In the genomic region with DNA sequence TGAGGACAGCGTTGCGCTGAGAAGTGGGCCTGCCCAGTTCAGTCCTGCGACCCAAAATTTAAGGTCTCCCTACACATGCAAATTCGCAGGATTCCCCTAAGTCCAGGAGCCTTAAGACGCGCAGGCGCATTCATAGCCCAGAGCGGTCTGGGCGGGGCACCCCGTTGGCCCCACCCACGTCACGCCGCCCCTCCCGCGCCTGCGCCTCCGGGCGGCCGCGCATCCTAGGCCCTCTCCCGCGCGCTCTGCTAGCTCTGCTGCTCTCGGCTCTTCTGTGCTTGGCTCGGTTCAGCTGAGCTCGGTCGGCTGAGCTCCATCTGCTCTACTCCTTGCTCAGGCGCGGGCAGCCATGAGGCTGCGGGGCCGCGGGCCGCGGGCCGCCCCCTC, we compare ENCODE assay signal across 8 mouse cellular contexts. TPM values are rescaled to one million over a fixed set of nuclear protein-coding genes. Genes with fewer than 3 reads are reported as not detected.
DNase-seq lines count a peak whose midpoint lies in the region; ATAC-seq and TF ChIP-seq lines count a peak whose summit lies in the region.

Gene Lpcat1, plus strand, starts transcription at position 164 of the 387 bp plus-strand sequence.

- WGBS in forebrain, embryonic 15.5 days, result under 1% methylated on average over 34 of the region's 35 CpGs
- WGBS in liver, postnatal 0 days (ENCODE audit: insufficient replicate concordance), result under 1% methylated on average over 33 of the region's 35 CpGs
- under 1% methylated on average over 31 of the region's 35 CpGs for WGBS in neural tube, embryonic 13.5 days

- peak within 1 kb of the TSS; percentile 92 for H3K9ac ChIP-seq in ES-E14 (ENCODE audit: insufficient read depth, low read depth, low read length, poor library complexity, severe bottlenecking)
- peak within 1 kb of the TSS; percentile 98 for H3K9ac ChIP-seq in forebrain, embryonic 15.5 days (replicated peaks)
- H3K9ac ChIP-seq in liver, postnatal 0 days (replicated peaks), result peak within 1 kb of the TSS; percentile 81
- H3K9ac ChIP-seq in neural tube, embryonic 13.5 days, result peak within 1 kb of the TSS; percentile 94

- no peak for TF ChIP-seq EP300 in liver, postnatal 0 days (IDR thresholded peaks at IDR 0.05; ENCODE audit: low read depth)

- peak; percentile 75 for DNase-seq in ES-E14 (ENCODE audit: low read depth, low spot score)
- peak; percentile 93 for DNase-seq in cerebellum, adult 11-12 months
- DNase-seq in heart, postnatal 14 days, result peak; percentile 93 to 94
- peak; percentile 91 for DNase-seq in layer of hippocampus, adult 11-12 months (ENCODE audit: low spot score)
- peak; percentile 93 for DNase-seq in liver, postnatal 0 days
- DNase-seq in telencephalon, adult 2 months (ENCODE audit: low read depth, low spot score), result peak; percentile 77

- intact Hi-C loops in heart, postnatal 14 days (cut with DNase I), result loop anchor here (5.0 kb wide), 1 partner anchor 40 kb away; no protein-coding TSS in a partner anchor

- TF ChIP-seq CTCF in liver, postnatal 0 days (IDR thresholded peaks at IDR 0.05; ENCODE audit: low read depth), result 0 out of 2 replicates have a peak, but pooled peaks have one; percentile 2

- peaks cover 6% of the 10 kb centered on the region; the same call in 1 of the 2 replicates for H3K36me3 ChIP-seq in ES-E14 (ENCODE audit: control insufficient read depth, insufficient read depth, low read length, poor library complexity, severe bottlenecking)
- no peaks in the 10 kb centered on the region for H3K36me3 ChIP-seq in forebrain, embryonic 15.5 days
- peaks cover 11% of the 10 kb centered on the region; the same call in 1 of the 2 replicates for H3K36me3 ChIP-seq in liver, postnatal 0 days (replicated peaks; ENCODE audit: insufficient read depth, low read length)
- H3K36me3 ChIP-seq in neural tube, embryonic 13.5 days, result no peaks in the 10 kb centered on the region

- no peaks in the 10 kb centered on the region for H3K27me3 ChIP-seq in forebrain, embryonic 15.5 days
- H3K27me3 ChIP-seq in liver, postnatal 0 days (ENCODE audit: insufficient read depth, low read length), result no peaks in the 10 kb centered on the region
- no peaks in the 10 kb centered on the region for H3K27me3 ChIP-seq in neural tube, embryonic 13.5 days

- peaks cover 0 to 3% of the 10 kb centered on the region in 2 experiments; a peak in 1 of 4 replicates for H3K4me1 ChIP-seq in ES-E14 (ENCODE audit: control insufficient read depth in 2 of 2, insufficient read depth in 2 of 2, low read length in 2 of 2, poor library complexity in 1 of 2)
- peaks cover 38% of the 10 kb centered on the region for H3K4me1 ChIP-seq in forebrain, embryonic 15.5 days
- peaks cover 36% of the 10 kb centered on the region for H3K4me1 ChIP-seq in liver, postnatal 0 days (ENCODE audit: insufficient read depth)
- peaks cover 42% of the 10 kb centered on the region for H3K4me1 ChIP-seq in neural tube, embryonic 13.5 days (replicated peaks)

- peak within 1 kb of the TSS; percentile 70 to 99 for H3K4me3 ChIP-seq in ES-E14 (ENCODE audit: insufficient read depth in 1 of 2, low read depth in 1 of 2, low read length in 2 of 2, poor library complexity in 1 of 2, severe bottlenecking in 1 of 2)
- H3K4me3 ChIP-seq in forebrain, embryonic 15.5 days, result peak within 1 kb of the TSS; percentile 90
- H3K4me3 ChIP-seq in liver, postnatal 0 days (ENCODE audit: low read depth, low read length), result peak within 1 kb of the TSS; percentile 83
- peak within 1 kb of the TSS; percentile 82 for H3K4me3 ChIP-seq in neural tube, embryonic 13.5 days

- no peaks in the 10 kb centered on the region for H3K9me3 ChIP-seq in ES-E14 (ENCODE audit: control insufficient read depth, insufficient read depth, low read depth, low read length)
- H3K9me3 ChIP-seq in forebrain, embryonic 15.5 days, result no peaks in the 10 kb centered on the region
- no peaks in the 10 kb centered on the region for H3K9me3 ChIP-seq in liver, postnatal 0 days (ENCODE audit: low read length)
- no peaks in the 10 kb centered on the region for H3K9me3 ChIP-seq in neural tube, embryonic 13.5 days

- in situ Hi-C loops in ES-E14 (cut with MboI; ENCODE audit: low sequenced_read_pairs in 2 of 2, unreplicated experiment in 2 of 2), result no loop called here

- peak within 1 kb of the TSS; percentile 75 for H3K4me2 ChIP-seq in forebrain, embryonic 15.5 days (replicated peaks)
- peak within 1 kb of the TSS; percentile 77 for H3K4me2 ChIP-seq in liver, postnatal 0 days (ENCODE audit: low read depth, low read length)
- H3K4me2 ChIP-seq in neural tube, embryonic 13.5 days, result peak within 1 kb of the TSS; percentile 92

- H3K27ac ChIP-seq in ES-E14 (ENCODE audit: insufficient read depth, low read depth, low read length, poor library complexity, severe bottlenecking), result peak within 1 kb of the TSS; percentile 80
- H3K27ac ChIP-seq in forebrain, embryonic 15.5 days (replicated peaks), result peak within 1 kb of the TSS; percentile 99
- H3K27ac ChIP-seq in liver, postnatal 0 days (ENCODE audit: low read depth), result peak within 1 kb of the TSS; percentile 90
- H3K27ac ChIP-seq in neural tube, embryonic 13.5 days (replicated peaks), result peak within 1 kb of the TSS; percentile 97

- ATAC-seq in forebrain, embryonic 15.5 days (replicated peaks), result peak; percentile 97
- peak; percentile 95 for ATAC-seq in liver, postnatal 0 days
- peak; percentile 97 for ATAC-seq in neural tube, embryonic 13.5 days (ENCODE audit: low read depth)

TF ChIP-seq in ES-E14, 5 proteins besides CTCF, POLR2A, EP300 and RAD21:
- no peak for TF ChIP-seq ZNF384 (IDR thresholded peaks at IDR 0.05; ENCODE audit: low read depth, low read length)

RNA-seq across cellular contexts. Expression of gene Lpcat1, which starts in this region (rescaled TPM):
- total RNA-seq in ES-E14 (2012; rRNA removed), result 105 and 128 TPM in 2 replicates
- 61.4 and 62.1 TPM in 2 replicates for polyA plus RNA-seq in forebrain, embryonic 15.5 days (2015; fragmentation: Nextera tagmentation; extraction: Ambion mirVana)
- 10 to 100 TPM in 1 of 2 experiments, 1 to 10 TPM in 1; 8.0 to 10.6 TPM for total RNA-seq in heart, postnatal 14 days (2021)
- polyA plus RNA-seq in liver, postnatal 0 days (2015; fragmentation: Nextera tagmentation; extraction: Ambion mirVana), result 31.0 and 32.4 TPM in 2 replicates
- 51.7 and 55.0 TPM in 2 replicates for polyA plus RNA-seq in neural tube, embryonic 13.5 days (2015; fragmentation: Nextera tagmentation; extraction: Ambion mirVana)

Comparison
In these comparisons a context has a peak if more than half of its experiments do, and no peak if none do; other contexts are left out.
1. Peak in every context shown above with its lines: DNase-seq, ATAC-seq, H3K4me3 ChIP-seq and H3K27ac ChIP-seq.